Mouse (Mus musculus): ENCODE measurements around the gene Irf2.

GRCm38 (mm10) chr8:46781067-46781657 is 41.6 kb downstream of the Irf2 start:
- TF ChIP-seq POLR2A (IDR thresholded peaks at IDR 0.05; ENCODE audit: control insufficient read depth, low read depth, low read length): no peak
- TF ChIP-seq CTCF (IDR thresholded peaks at IDR 0.05; ENCODE audit: control insufficient read depth, insufficient read depth, insufficient replicate concordance, low read depth, low read length): no peak
